8 mouse cellular contexts compared by ENCODE assay signal in genomic region chr8:88161439-88161838, GRCm38 (mm10). TPM values are rescaled to one million over a fixed set of nuclear protein-coding genes. Genes with fewer than 3 reads are reported as not detected.
A peak's percentile ranks its signal among the peaks of the same experiment; 100 is the strongest.
DNase-seq lines count a peak whose midpoint lies in the region; ATAC-seq and TF ChIP-seq lines count a peak whose summit lies in the region.

No protein-coding gene starts in this region.

- H3K36me3 ChIP-seq in kidney, adult 2 months (ENCODE audit: control insufficient read depth, insufficient read depth, low read length): peaks cover 4% of the 10 kb centered on the region
- H3K36me3 ChIP-seq in kidney, embryonic 16.5 days (ENCODE audit: insufficient read depth, low read length): peaks cover 65% of the 10 kb centered on the region
- peaks cover 6% of the 10 kb centered on the region for H3K36me3 ChIP-seq in intestine, embryonic 16.5 days (ENCODE audit: control insufficient read depth, insufficient read depth, low read length)

- H3K9me3 ChIP-seq in kidney, embryonic 16.5 days (ENCODE audit: low read length): no peaks in the 10 kb centered on the region
- H3K9me3 ChIP-seq in intestine, embryonic 16.5 days (ENCODE audit: control insufficient read depth, low read length): no peaks in the 10 kb centered on the region

- no peak overlapping the region for H3K4me3 ChIP-seq in kidney, adult 2 months (ENCODE audit: insufficient read depth, low read depth, low read length)
- no peak overlapping the region for H3K4me3 ChIP-seq in kidney, embryonic 16.5 days (ENCODE audit: low read length)
- no peak overlapping the region for H3K4me3 ChIP-seq in intestine, embryonic 16.5 days (ENCODE audit: low read length)

- no peaks in the 10 kb centered on the region for H3K4me1 ChIP-seq in kidney, adult 2 months (ENCODE audit: control insufficient read depth, insufficient read depth, low read length)
- H3K4me1 ChIP-seq in kidney, embryonic 16.5 days (ENCODE audit: insufficient read depth, low read length): no peaks in the 10 kb centered on the region
- H3K4me1 ChIP-seq in intestine, embryonic 16.5 days (ENCODE audit: control insufficient read depth, insufficient read depth, low read length): no peaks in the 10 kb centered on the region

- DNase-seq in kidney, adult 2 months: peak; percentile 73
- peak; percentile 61 to 86 for DNase-seq in adrenal gland, adult (ENCODE audit: inconsistent age in 2 of 2, low spot score in 1 of 2)
- peak; percentile 82 for DNase-seq in embryo, embryonic 10.5 days (ENCODE audit: low spot score)
- peak; percentile 81 for DNase-seq in liver
- peak; percentile 50 for DNase-seq in ovary, postnatal 36 days (ENCODE audit: low spot score)
- DNase-seq in thymus, postnatal 25 days: peak; percentile 74

- H3K4me2 ChIP-seq in kidney, embryonic 16.5 days (replicated peaks; ENCODE audit: low read depth, low read length): no peak overlapping the region
- H3K4me2 ChIP-seq in intestine, embryonic 16.5 days (ENCODE audit: low read depth, low read length): no peak overlapping the region

- TF ChIP-seq CTCF in kidney, adult 2 months (conservative IDR thresholded peaks at IDR 0.05; ENCODE audit: insufficient read depth, insufficient read length, low read depth, low read length): peak; percentile 79

- WGBS in kidney, adult 2 months: 75% methylated on average over 5 of the region's 5 CpGs
- WGBS in kidney, embryonic 16.5 days: 73% methylated on average over 5 of the region's 5 CpGs
- 73% methylated on average over 5 of the region's 5 CpGs for WGBS in intestine, embryonic 16.5 days

- H3K27ac ChIP-seq in kidney, adult 2 months (ENCODE audit: insufficient read depth, low read depth, low read length): no peak overlapping the region
- no peak overlapping the region for H3K27ac ChIP-seq in kidney, embryonic 16.5 days (ENCODE audit: low read length)
- no peak overlapping the region for H3K27ac ChIP-seq in intestine, embryonic 16.5 days (ENCODE audit: low read length)

- no peak for ATAC-seq in kidney, embryonic 16.5 days (ENCODE audit: low FRiP score, low TSS enrichment)
- ATAC-seq in intestine, embryonic 16.5 days: 0 out of 2 replicates have a peak, but pooled peaks have one; percentile 33

- H3K27me3 ChIP-seq in kidney, adult 2 months (replicated peaks; ENCODE audit: control insufficient read depth, insufficient read depth, low read length): no peaks in the 10 kb centered on the region
- H3K27me3 ChIP-seq in kidney, embryonic 16.5 days (ENCODE audit: insufficient read depth, low read length): no peaks in the 10 kb centered on the region
- H3K27me3 ChIP-seq in intestine, embryonic 16.5 days (replicated peaks; ENCODE audit: control insufficient read depth, insufficient read depth, low read length): no peaks in the 10 kb centered on the region

- no peak for TF ChIP-seq POLR2A in kidney, adult 2 months (IDR thresholded peaks at IDR 0.05; ENCODE audit: low read depth, low read length)

- no peak overlapping the region for H3K9ac ChIP-seq in kidney, embryonic 16.5 days (replicated peaks; ENCODE audit: low read length)
- H3K9ac ChIP-seq in intestine, embryonic 16.5 days (ENCODE audit: low read depth, low read length): no peak overlapping the region

RNA-seq across cellular contexts. Expression of gene Heatr3, which starts 23.8 kb away (rescaled TPM):
- polyA plus RNA-seq in kidney, adult 2 months (2012; rRNA removed): 12.9 and 15.3 TPM in 2 replicates
- polyA plus RNA-seq in kidney, embryonic 16.5 days (2015; fragmentation: Nextera tagmentation; extraction: Ambion mirVana): 48.2 and 51.4 TPM in 2 replicates
- 30.1 and 31.0 TPM in 2 replicates for polyA plus RNA-seq in intestine, embryonic 16.5 days (2015; fragmentation: Nextera tagmentation; extraction: Ambion mirVana)

RNA-seq across cellular contexts. Expression of gene Tent4b, which starts 37.6 kb away (rescaled TPM):
- polyA plus RNA-seq in kidney, adult 2 months (2012; rRNA removed): 26.5 and 28.8 TPM in 2 replicates
- polyA plus RNA-seq in kidney, embryonic 16.5 days (2015; fragmentation: Nextera tagmentation; extraction: Ambion mirVana): 6.3 and 6.4 TPM in 2 replicates
- polyA plus RNA-seq in intestine, embryonic 16.5 days (2015; fragmentation: Nextera tagmentation; extraction: Ambion mirVana): 3.4 and 4.2 TPM in 2 replicates

RNA-seq across cellular contexts. Expression of gene Cnep1r1, which starts 42.9 kb away (rescaled TPM):
- polyA plus RNA-seq in kidney, adult 2 months (2012; rRNA removed): 15.1 and 23.7 TPM in 2 replicates
- polyA plus RNA-seq in kidney, embryonic 16.5 days (2015; fragmentation: Nextera tagmentation; extraction: Ambion mirVana): 57.8 and 57.9 TPM in 2 replicates
- polyA plus RNA-seq in intestine, embryonic 16.5 days (2015; fragmentation: Nextera tagmentation; extraction: Ambion mirVana): 35.6 and 35.8 TPM in 2 replicates
